Mouse (Mus musculus) skeletal muscle tissue, adult 2 months (tissue): ENCODE measurements around the gene Wnt5b.

Source experiments
- DNase-seq: peaks from one replicate; pipeline ENCODE4 v3.0.0-alpha.2; 2012; ENCODE audit warnings: low read depth, low spot score

Gene Wnt5b

GRCm38 (mm10) chr6:119521931-119522391 lies 22.2 kb downstream of the Wnt5b start:
- DNase-seq: no peak

GRCm38 (mm10) chr6:119521482-119521900 lies 22.7 kb downstream of the Wnt5b start:
- no peak for DNase-seq

- no peak for DNase-seq
These were observed 23.4 kb downstream of the Wnt5b start for GRCm38 (mm10) chr6:119520731-119521130.

- no peak for DNase-seq
These were observed 30.1 kb downstream of the Wnt5b start for GRCm38 (mm10) chr6:119514085-119514484.

- no peak for DNase-seq
These were observed 30.7 kb downstream of the Wnt5b start for GRCm38 (mm10) chr6:119513452-119513851.

- DNase-seq: no peak
These were observed 31.4 kb downstream of the Wnt5b start for GRCm38 (mm10) chr6:119512701-119513100.

GRCm38 (mm10) chr6:119509437-119510037 lies 34.6 kb downstream of the Wnt5b start:
- DNase-seq: no peak

GRCm38 (mm10) chr6:119508634-119509375 lies 35.3 kb downstream of the Wnt5b start:
- no peak for DNase-seq

- DNase-seq: no peak
These were observed 35.9 kb downstream of the Wnt5b start for GRCm38 (mm10) chr6:119508221-119508620.

GRCm38 (mm10) chr6:119505525-119506225 lies 38.5 kb downstream of the Wnt5b start:
- DNase-seq: no peak

- no peak for DNase-seq
These were observed 39.4 kb downstream of the Wnt5b start for GRCm38 (mm10) chr6:119504756-119505155.

GRCm38 (mm10) chr6:119502031-119502430 lies 42.1 kb downstream of the Wnt5b start:
- no peak for DNase-seq

- DNase-seq: no peak
These were observed 44.1 kb downstream of the Wnt5b start for GRCm38 (mm10) chr6:119500086-119500485.

- no peak for DNase-seq
These were observed 44.9 kb downstream of the Wnt5b start for GRCm38 (mm10) chr6:119499271-119499670.

GRCm38 (mm10) chr6:119492630-119493014 lies 51.5 kb downstream of the Wnt5b start:
- no peak for DNase-seq

- no peak for DNase-seq
These were observed 52.0 kb downstream of the Wnt5b start for GRCm38 (mm10) chr6:119491997-119492629.

GRCm38 (mm10) chr6:119491006-119491405 lies 53.1 kb downstream of the Wnt5b start:
- no peak for DNase-seq

GRCm38 (mm10) chr6:119490549-119490948 lies 53.6 kb downstream of the Wnt5b start:
- DNase-seq: no peak

- no peak for DNase-seq
These were observed 54.4 kb downstream of the Wnt5b start for GRCm38 (mm10) chr6:119489765-119490164.

GRCm38 (mm10) chr6:119487619-119488018 lies 56.5 kb downstream of the Wnt5b start:
- no peak for DNase-seq

- DNase-seq: no peak
These were observed 57.1 kb downstream of the Wnt5b start for GRCm38 (mm10) chr6:119487085-119487458.
